Mouse (Mus musculus): ENCODE measurements around the gene Colq. TPM values are rescaled to one million over a fixed set of nuclear protein-coding genes. Genes with fewer than 3 reads are reported as not detected.

The Colq gene
- polyA plus RNA-seq, 1 experiment from 2014 or later, result 0.06 TPM

GRCm38 (mm10) chr14:31543885-31544442, 47.2 kb downstream of the Colq start:
- Histone ChIP-seq H3K4me3 (replicated peaks) (no peak overlapping the region), H3K9ac (no peak overlapping the region), H3K36me3 (replicated peaks) (no peaks in the 10 kb centered on the region), H3K27me3 (no peaks in the 10 kb centered on the region), H3K9me3 (no peaks in the 10 kb centered on the region), H3K4me2 (no peak overlapping the region), H3K4me1 (no peaks in the 10 kb centered on the region), H3K27ac (no peak overlapping the region)
- ATAC-seq (ENCODE audit: low FRiP score), result no peak
- WGBS, result 86% methylated on average over 11 of the region's 11 CpGs

GRCm38 (mm10) chr14:31537298-31537697, 53.8 kb downstream of the Colq start:
- Histone ChIP-seq H3K9me3 (no peaks in the 10 kb centered on the region), H3K27me3 (no peaks in the 10 kb centered on the region), H3K9ac (no peak overlapping the region), H3K36me3 (replicated peaks) (no peaks in the 10 kb centered on the region), H3K27ac (no peak overlapping the region), H3K4me2 (no peak overlapping the region), H3K4me3 (replicated peaks) (no peak overlapping the region), H3K4me1 (no peaks in the 10 kb centered on the region)
- WGBS, result 81% methylated on average over 6 of the region's 6 CpGs
- no peak for ATAC-seq (ENCODE audit: low FRiP score)

- Histone ChIP-seq H3K27me3 (no peaks in the 10 kb centered on the region), H3K36me3 (replicated peaks) (no peaks in the 10 kb centered on the region), H3K4me3 (replicated peaks) (no peak overlapping the region), H3K4me2 (no peak overlapping the region), H3K4me1 (no peaks in the 10 kb centered on the region), H3K9ac (no peak overlapping the region), H3K27ac (no peak overlapping the region), H3K9me3 (no peaks in the 10 kb centered on the region)
- 62% methylated on average over 3 of the region's 3 CpGs for WGBS
- no peak for ATAC-seq (ENCODE audit: low FRiP score)
Observed at GRCm38 (mm10) chr14:31532656-31533055, 58.5 kb downstream of the Colq start.

GRCm38 (mm10) chr14:31531506-31532148, 59.5 kb downstream of the Colq start:
- WGBS, result 70% methylated on average over 12 of the region's 12 CpGs
- Histone ChIP-seq H3K9me3 (no peaks in the 10 kb centered on the region), H3K4me1 (no peaks in the 10 kb centered on the region), H3K27me3 (no peaks in the 10 kb centered on the region), H3K27ac (no peak overlapping the region), H3K4me2 (no peak overlapping the region), H3K9ac (no peak overlapping the region), H3K36me3 (replicated peaks) (no peaks in the 10 kb centered on the region), H3K4me3 (replicated peaks) (no peak overlapping the region)
- ATAC-seq (ENCODE audit: low FRiP score), result no peak

GRCm38 (mm10) chr14:31530847-31531246, 60.3 kb downstream of the Colq start:
- Histone ChIP-seq H3K27me3 (no peaks in the 10 kb centered on the region), H3K36me3 (replicated peaks) (no peaks in the 10 kb centered on the region), H3K4me3 (replicated peaks) (no peak overlapping the region), H3K4me1 (no peaks in the 10 kb centered on the region), H3K4me2 (no peak overlapping the region), H3K27ac (no peak overlapping the region), H3K9me3 (no peaks in the 10 kb centered on the region), H3K9ac (no peak overlapping the region)
- WGBS, result 89% methylated on average over 4 of the region's 4 CpGs
- ATAC-seq (ENCODE audit: low FRiP score), result no peak

- no peak overlapping the region for H3K27ac ChIP-seq
- no peak overlapping the region for H3K9ac ChIP-seq
- no peaks in the 10 kb centered on the region for H3K27me3 ChIP-seq
- H3K9me3 ChIP-seq, result no peaks in the 10 kb centered on the region
- H3K4me3 ChIP-seq (replicated peaks), result no peak overlapping the region
- WGBS, result 85% methylated on average over 7 of the region's 7 CpGs
- no peak overlapping the region for H3K4me2 ChIP-seq
- H3K4me1 ChIP-seq, result no peaks in the 10 kb centered on the region
- no peak for ATAC-seq (ENCODE audit: low FRiP score)
- H3K36me3 ChIP-seq (replicated peaks), result no peaks in the 10 kb centered on the region
Observed at GRCm38 (mm10) chr14:31525040-31525810, 65.9 kb downstream of the Colq start.

- WGBS, result 90% methylated on average over 2 of the region's 2 CpGs
Observed at GRCm38 (mm10) chr14:31521318-31521717, 69.8 kb downstream of the Colq start.

GRCm38 (mm10) chr14:31519165-31519564, 72.0 kb downstream of the Colq start:
- WGBS, result 54% methylated on average over 3 of the region's 3 CpGs
- no peak for ATAC-seq (ENCODE audit: low FRiP score)

More at GRCm38 (mm10) chr14:31521318-31521717, 69.8 kb downstream of the Colq start:
- no peaks in the 10 kb centered on the region for H3K36me3 ChIP-seq (replicated peaks)
- H3K4me3 ChIP-seq (replicated peaks), result no peak overlapping the region
- no peaks in the 10 kb centered on the region for H3K27me3 ChIP-seq
- H3K9me3 ChIP-seq, result no peaks in the 10 kb centered on the region
- no peak overlapping the region for H3K27ac ChIP-seq
- H3K9ac ChIP-seq, result no peak overlapping the region
- no peaks in the 10 kb centered on the region for H3K4me1 ChIP-seq
- no peak for ATAC-seq (ENCODE audit: low FRiP score)
- no peak overlapping the region for H3K4me2 ChIP-seq

GRCm38 (mm10) chr14:31515895-31516294, 75.2 kb downstream of the Colq start:
- Histone ChIP-seq H3K27me3 (no peaks in the 10 kb centered on the region), H3K4me3 (replicated peaks) (no peak overlapping the region), H3K36me3 (replicated peaks) (peaks cover 5% of the 10 kb centered on the region; the same call in 1 of the 2 replicates), H3K9me3 (peaks cover 6% of the 10 kb centered on the region; the same call in 1 of the 2 replicates), H3K9ac (no peak overlapping the region), H3K4me2 (no peak overlapping the region), H3K27ac (no peak overlapping the region), H3K4me1 (no peaks in the 10 kb centered on the region)
- no peak for ATAC-seq (ENCODE audit: low FRiP score)
- 99% methylated on average over 2 of the region's 2 CpGs for WGBS

More at GRCm38 (mm10) chr14:31519165-31519564, 72.0 kb downstream of the Colq start:
- no peak overlapping the region for H3K27ac ChIP-seq
- no peak overlapping the region for H3K9ac ChIP-seq
- H3K36me3 ChIP-seq (replicated peaks), result no peaks in the 10 kb centered on the region; the same call in 1 of the 2 replicates
- no peak overlapping the region for H3K4me2 ChIP-seq
- H3K27me3 ChIP-seq, result no peaks in the 10 kb centered on the region
- H3K4me1 ChIP-seq, result no peaks in the 10 kb centered on the region
- no peak overlapping the region for H3K4me3 ChIP-seq (replicated peaks)
- peaks cover 5% of the 10 kb centered on the region; the same call in 1 of the 2 replicates for H3K9me3 ChIP-seq

GRCm38 (mm10) chr14:31510322-31510721, 80.8 kb downstream of the Colq start:
- Histone ChIP-seq H3K27ac (no peak overlapping the region), H3K9me3 (peaks cover 6% of the 10 kb centered on the region; the same call in 1 of the 2 replicates), H3K4me1 (no peaks in the 10 kb centered on the region), H3K27me3 (no peaks in the 10 kb centered on the region), H3K4me2 (no peak overlapping the region), H3K9ac (no peak overlapping the region), H3K4me3 (replicated peaks) (no peak overlapping the region), H3K36me3 (replicated peaks) (peaks cover 53% of the 10 kb centered on the region)
- WGBS, result 89% methylated on average over 3 of the region's 3 CpGs
- no peak for ATAC-seq (ENCODE audit: low FRiP score)

- WGBS, result 94% methylated on average over 2 of the region's 2 CpGs
- H3K4me3 ChIP-seq (replicated peaks), result no peak overlapping the region
- peaks cover 57% of the 10 kb centered on the region for H3K36me3 ChIP-seq (replicated peaks)
- H3K4me2 ChIP-seq, result no peak overlapping the region
- no peak overlapping the region for H3K9ac ChIP-seq
- no peaks in the 10 kb centered on the region for H3K27me3 ChIP-seq
- no peak for ATAC-seq (ENCODE audit: low FRiP score)
- no peak overlapping the region for H3K27ac ChIP-seq
- H3K9me3 ChIP-seq, result peaks cover 6% of the 10 kb centered on the region; the same call in 1 of the 2 replicates
- H3K4me1 ChIP-seq, result no peaks in the 10 kb centered on the region
Observed at GRCm38 (mm10) chr14:31509911-31510310, 81.2 kb downstream of the Colq start.

- WGBS, result 97% methylated on average over 6 of the region's 6 CpGs
- Histone ChIP-seq H3K4me1 (no peaks in the 10 kb centered on the region), H3K36me3 (replicated peaks) (peaks cover 86% of the 10 kb centered on the region), H3K27ac (no peak overlapping the region), H3K27me3 (no peaks in the 10 kb centered on the region), H3K9me3 (no peaks in the 10 kb centered on the region), H3K9ac (no peak overlapping the region), H3K4me2 (no peak overlapping the region), H3K4me3 (replicated peaks) (no peak overlapping the region)
- no peak for ATAC-seq (ENCODE audit: low FRiP score)
Observed at GRCm38 (mm10) chr14:31506456-31506855, 84.7 kb downstream of the Colq start.

All from forebrain, embryonic 12.5 days (tissue).